Mouse (Mus musculus) forebrain, embryonic 12.5 days (tissue): Measurements from ENCODE around the gene Csrp2. TPM values are rescaled to one million over a fixed set of nuclear protein-coding genes. Genes with fewer than 3 reads are reported as not detected.

Source experiments
- ATAC-seq: fragments of 200-750 bp; cut with Nextera tagmentation; 2 replicates; pipeline ENCODE4 v1.8.0; 2017; ENCODE audit warnings: moderate TSS enrichment; ENCODE audit not compliant: low FRiP score
- H3K27ac ChIP-seq: fragments of 300-500 bp; sonication (generic); 2 replicates; pipeline ENCODE4 v1.5.1; 2016; ENCODE audit warnings: mild to moderate bottlenecking
- H3K27me3 ChIP-seq: fragments of 300-500 bp; sonication (generic); 2 replicates; pipeline ENCODE4 v1.6.1; 2016; ENCODE audit warnings: mild to moderate bottlenecking
- H3K36me3 ChIP-seq: fragments of 300-500 bp; sonication (generic); replicated peaks from 2 replicates; pipeline ENCODE4 v1.6.1; 2016; ENCODE audit warnings: mild to moderate bottlenecking
- H3K4me1 ChIP-seq: fragments of 300-500 bp; sonication (generic); 2 replicates; pipeline ENCODE4 v1.6.1; 2016
- H3K4me2 ChIP-seq: fragments of 300-500 bp; sonication (generic); 2 replicates; pipeline ENCODE4 v1.6.1; 2016; ENCODE audit warnings: mild to moderate bottlenecking, moderate library complexity
- H3K4me3 ChIP-seq: fragments of 300-500 bp; sonication (generic); replicated peaks from 2 replicates; pipeline ENCODE4 v1.5.1; 2016; ENCODE audit warnings: mild to moderate bottlenecking
- H3K9ac ChIP-seq: fragments of 300-500 bp; sonication (generic); 2 replicates; pipeline ENCODE4 v1.6.1; 2016; ENCODE audit warnings: mild to moderate bottlenecking
- H3K9me3 ChIP-seq: fragments of 300-500 bp; sonication (generic); 2 replicates; pipeline ENCODE4 v1.6.1; 2016
- WGBS: fragments of 180-500 bp; shearing (Covaris S2); methylation state at CpG from one replicate; pipeline ENCODE4 v1.1.7; 2016; 5-methylcytosine and 5-hydroxymethylcytosine counted together
- polyA plus RNA-seq: library from polyadenylated mRNA; unstranded; fragments of >200 nt; fragmentation: Nextera tagmentation; extraction: Ambion mirVana; gene quantifications from 2 replicates; pipeline ENCODE4 v1.2.1, GENCODE M21; 2016

Gene Csrp2
- polyA plus RNA-seq, 1 experiment from 2014 or later = 164 TPM

GRCm38 (mm10) chr10:110935081-110935480 is 15.5 kb downstream of the Csrp2 start:
- Histone ChIP-seq H3K4me1 (peaks cover 22% of the 10 kb centered on the region), H3K9ac (no peak overlapping the region), H3K27me3 (no peaks in the 10 kb centered on the region), H3K4me3 (no peak overlapping the region), H3K36me3 (peaks cover 28% of the 10 kb centered on the region), H3K27ac (no peak overlapping the region), H3K4me2 (no peak overlapping the region), H3K9me3 (no peaks in the 10 kb centered on the region)
- ATAC-seq = no peak
- 95% methylated on average over 11 of the region's 11 CpGs for WGBS

- 91% methylated on average over 7 of the region's 7 CpGs for WGBS
- Histone ChIP-seq H3K27ac (no peak overlapping the region), H3K4me3 (no peak overlapping the region), H3K36me3 (peaks cover 29% of the 10 kb centered on the region), H3K4me2 (no peak overlapping the region), H3K27me3 (no peaks in the 10 kb centered on the region), H3K9me3 (no peaks in the 10 kb centered on the region), H3K9ac (no peak overlapping the region), H3K4me1 (peaks cover 17% of the 10 kb centered on the region)
- ATAC-seq = no peak
Observed at GRCm38 (mm10) chr10:110935669-110936068, 16.1 kb downstream of the Csrp2 start.

- Histone ChIP-seq H3K9ac (no peak overlapping the region), H3K4me3 (no peak overlapping the region), H3K27ac (no peak overlapping the region), H3K27me3 (no peaks in the 10 kb centered on the region), H3K9me3 (no peaks in the 10 kb centered on the region), H3K4me2 (no peak overlapping the region), H3K4me1 (no peaks in the 10 kb centered on the region), H3K36me3 (peaks cover 44% of the 10 kb centered on the region)
- no peak for ATAC-seq
- 95% methylated on average over 7 of the region's 7 CpGs for WGBS
Observed at GRCm38 (mm10) chr10:110938361-110938760, 18.8 kb downstream of the Csrp2 start.

GRCm38 (mm10) chr10:110938841-110939549 is 19.4 kb downstream of the Csrp2 start:
- H3K4me2 ChIP-seq = no peak overlapping the region
- H3K27me3 ChIP-seq = no peaks in the 10 kb centered on the region
- H3K9ac ChIP-seq = no peak overlapping the region
- no peak overlapping the region for H3K27ac ChIP-seq
- no peaks in the 10 kb centered on the region for H3K9me3 ChIP-seq
- H3K4me1 ChIP-seq = no peaks in the 10 kb centered on the region
- 88% methylated on average over 19 of the region's 19 CpGs for WGBS
- ATAC-seq = no peak
- H3K4me3 ChIP-seq = no peak overlapping the region
- H3K36me3 ChIP-seq = peaks cover 44% of the 10 kb centered on the region

- no peaks in the 10 kb centered on the region for H3K9me3 ChIP-seq
- H3K4me2 ChIP-seq = no peak overlapping the region
- no peaks in the 10 kb centered on the region for H3K27me3 ChIP-seq
- no peak for ATAC-seq
- 87% methylated on average over 4 of the region's 4 CpGs for WGBS
- H3K9ac ChIP-seq = no peak overlapping the region
- no peak overlapping the region for H3K4me3 ChIP-seq
- no peaks in the 10 kb centered on the region for H3K4me1 ChIP-seq
- peaks cover 44% of the 10 kb centered on the region for H3K36me3 ChIP-seq
- H3K27ac ChIP-seq = no peak overlapping the region
Observed at GRCm38 (mm10) chr10:110939717-110940116, 20.1 kb downstream of the Csrp2 start.

GRCm38 (mm10) chr10:110940740-110941398 is 21.3 kb downstream of the Csrp2 start:
- H3K9ac ChIP-seq = no peak overlapping the region
- no peak overlapping the region for H3K4me2 ChIP-seq
- no peak overlapping the region for H3K4me3 ChIP-seq
- H3K9me3 ChIP-seq = no peaks in the 10 kb centered on the region
- no peak overlapping the region for H3K27ac ChIP-seq
- no peaks in the 10 kb centered on the region for H3K4me1 ChIP-seq
- 89% methylated on average over 13 of the region's 13 CpGs for WGBS
- H3K27me3 ChIP-seq = no peaks in the 10 kb centered on the region
- peaks cover 50% of the 10 kb centered on the region for H3K36me3 ChIP-seq
- ATAC-seq = no peak

- Histone ChIP-seq H3K4me3 (no peak overlapping the region), H3K4me2 (no peak overlapping the region), H3K4me1 (no peaks in the 10 kb centered on the region), H3K9ac (no peak overlapping the region), H3K36me3 (peaks cover 54% of the 10 kb centered on the region), H3K27me3 (no peaks in the 10 kb centered on the region), H3K9me3 (no peaks in the 10 kb centered on the region), H3K27ac (no peak overlapping the region)
- ATAC-seq = no peak
- 96% methylated on average over 11 of the region's 11 CpGs for WGBS
Observed at GRCm38 (mm10) chr10:110941968-110942367, 22.4 kb downstream of the Csrp2 start.

- Histone ChIP-seq H3K27me3 (no peaks in the 10 kb centered on the region), H3K4me1 (no peaks in the 10 kb centered on the region), H3K4me2 (no peak overlapping the region), H3K27ac (no peak overlapping the region), H3K9ac (no peak overlapping the region), H3K4me3 (no peak overlapping the region), H3K36me3 (peaks cover 54% of the 10 kb centered on the region), H3K9me3 (no peaks in the 10 kb centered on the region)
- ATAC-seq = no peak
- 93% methylated on average over 9 of the region's 9 CpGs for WGBS
Observed at GRCm38 (mm10) chr10:110942806-110943205, 23.2 kb downstream of the Csrp2 start.

- Histone ChIP-seq H3K27me3 (no peaks in the 10 kb centered on the region), H3K4me2 (no peak overlapping the region), H3K4me1 (no peaks in the 10 kb centered on the region), H3K27ac (no peak overlapping the region), H3K4me3 (no peak overlapping the region), H3K9me3 (no peaks in the 10 kb centered on the region), H3K9ac (no peak overlapping the region), H3K36me3 (peaks cover 44% of the 10 kb centered on the region)
- no peak for ATAC-seq
- WGBS = 95% methylated on average over 11 of the region's 11 CpGs
Observed at GRCm38 (mm10) chr10:110944175-110944574, 24.6 kb downstream of the Csrp2 start.

- Histone ChIP-seq H3K9ac (no peak overlapping the region), H3K4me1 (no peaks in the 10 kb centered on the region), H3K4me2 (no peak overlapping the region), H3K27me3 (no peaks in the 10 kb centered on the region), H3K27ac (no peak overlapping the region), H3K36me3 (peaks cover 53% of the 10 kb centered on the region), H3K4me3 (no peak overlapping the region), H3K9me3 (no peaks in the 10 kb centered on the region)
- ATAC-seq = no peak
- 95% methylated on average over 12 of the region's 12 CpGs for WGBS
Observed at GRCm38 (mm10) chr10:110945966-110946365, 26.4 kb downstream of the Csrp2 start.

- Histone ChIP-seq H3K9ac (no peak overlapping the region), H3K36me3 (peaks cover 45% of the 10 kb centered on the region), H3K27me3 (no peaks in the 10 kb centered on the region), H3K4me2 (no peak overlapping the region), H3K9me3 (no peaks in the 10 kb centered on the region), H3K27ac (no peak overlapping the region), H3K4me1 (no peaks in the 10 kb centered on the region), H3K4me3 (no peak overlapping the region)
- no peak for ATAC-seq
- 87% methylated on average over 4 of the region's 4 CpGs for WGBS
Observed at GRCm38 (mm10) chr10:110947574-110947973, 28.0 kb downstream of the Csrp2 start.

- H3K4me1 ChIP-seq = no peaks in the 10 kb centered on the region
- 90% methylated on average over 1 of the region's 1 CpGs for WGBS
- ATAC-seq = no peak
Observed at GRCm38 (mm10) chr10:110951112-110951511, 31.5 kb downstream of the Csrp2 start.

GRCm38 (mm10) chr10:110951748-110952147 is 32.2 kb downstream of the Csrp2 start:
- Histone ChIP-seq H3K36me3 (peaks cover 41% of the 10 kb centered on the region), H3K4me3 (no peak overlapping the region), H3K9ac (no peak overlapping the region), H3K4me2 (no peak overlapping the region), H3K27ac (no peak overlapping the region), H3K4me1 (no peaks in the 10 kb centered on the region), H3K9me3 (no peaks in the 10 kb centered on the region), H3K27me3 (no peaks in the 10 kb centered on the region)
- WGBS = 86% methylated on average over 4 of the region's 4 CpGs
- ATAC-seq = no peak

More at GRCm38 (mm10) chr10:110951112-110951511, 31.5 kb downstream of the Csrp2 start:
- Histone ChIP-seq H3K4me3 (no peak overlapping the region), H3K36me3 (peaks cover 45% of the 10 kb centered on the region), H3K9ac (no peak overlapping the region), H3K27ac (no peak overlapping the region), H3K4me2 (no peak overlapping the region), H3K27me3 (no peaks in the 10 kb centered on the region), H3K9me3 (no peaks in the 10 kb centered on the region)
